Mouse (Mus musculus) left cerebral cortex, postnatal 14 days (tissue): Measurements from ENCODE around the gene Fam177a. TPM values are rescaled to one million over a fixed set of nuclear protein-coding genes. Genes with fewer than 3 reads are reported as not detected.

Experiments
- total RNA-seq, 2 experiments: library from RNA; stranded (reverse); gene quantifications; 2 replicates each; pipeline ENCODE4 v1.2.3; 2021

The Fam177a gene
- total RNA-seq, 2 experiments from 2014 or later: 14.9 to 25.5 TPM

Other genes starting within 250 kb of the Fam177a start
- gene Gm20403, start 137.9 kb upstream of the Fam177a start, total RNA-seq: not detected
- gene Baz1a, start 110.1 kb upstream of the Fam177a start, total RNA-seq: 1 to 10 TPM; 2.2 to 2.7 TPM
- 1 to 10 TPM; 7.8 to 8.8 TPM for gene 2700097O09Rik, start 44.4 kb upstream of the Fam177a start, total RNA-seq
- 100 to 1,000 TPM in 1 of 2 experiments, 10 to 100 TPM in 1; 97.8 to 102 TPM for gene Srp54a, start 44.2 kb upstream of the Fam177a start, total RNA-seq
- 10 to 100 TPM; 57.8 to 64.6 TPM for gene Srp54b, start 30.6 kb downstream of the Fam177a start, total RNA-seq
- 10 to 100 TPM in 1 of 2 experiments, not detected in 1; 14.6 TPM for gene 1700047I17Rik2, start 75.1 kb downstream of the Fam177a start, total RNA-seq
- gene Srp54c, start 105.7 kb downstream of the Fam177a start, total RNA-seq: 10 to 100 TPM; 36.9 to 39.3 TPM
- 1 to 10 TPM; 7.1 to 8.7 TPM for gene 1110008L16Rik, start 175.1 kb downstream of the Fam177a start, total RNA-seq
- 10 to 100 TPM in 1 of 2 experiments, 1 to 10 TPM in 1; 10.0 to 13.5 TPM for gene Ppp2r3c, start 178.5 kb downstream of the Fam177a start, total RNA-seq